Mouse (Mus musculus) forebrain, embryonic 16.5 days (tissue): Measurements from ENCODE around the gene Sgms1. TPM values are rescaled to one million over a fixed set of nuclear protein-coding genes. Genes with fewer than 3 reads are reported as not detected.

Source experiments
- ATAC-seq: fragments of 200-750 bp; cut with Nextera tagmentation; 2 replicates; pipeline ENCODE4 v1.8.0; 2017; ENCODE audit warnings: mild to moderate bottlenecking, moderate library complexity
- H3K27ac ChIP-seq: fragments of 300-500 bp; sonication (generic); 2 replicates; pipeline ENCODE4 v1.5.1; 2014; ENCODE audit warnings: low read length, control low read depth
- H3K27me3 ChIP-seq: fragments of 300-500 bp; sonication (generic); replicated peaks from 2 replicates; pipeline ENCODE4 v1.6.1; 2014; ENCODE audit warnings: low read length; ENCODE audit not compliant: control insufficient read depth, insufficient read depth
- H3K36me3 ChIP-seq: fragments of 300-500 bp; sonication (generic); 2 replicates; pipeline ENCODE4 v1.6.1; 2014; ENCODE audit not compliant: control insufficient read depth, insufficient read depth
- H3K4me1 ChIP-seq: fragments of 300-500 bp; sonication (generic); replicated peaks from 2 replicates; pipeline ENCODE4 v1.6.1; 2014; ENCODE audit warnings: low read length; ENCODE audit not compliant: control insufficient read depth, insufficient read depth
- H3K4me2 ChIP-seq: fragments of 300-500 bp; sonication (generic); 2 replicates; pipeline ENCODE4 v1.6.1; 2014; ENCODE audit warnings: mild to moderate bottlenecking, low read length, control low read depth
- H3K4me3 ChIP-seq: fragments of 300-500 bp; sonication (generic); replicated peaks from 2 replicates; pipeline ENCODE4 v1.5.1; 2014; ENCODE audit warnings: mild to moderate bottlenecking, low read length, control low read depth
- H3K9ac ChIP-seq: fragments of 300-500 bp; sonication (generic); replicated peaks from 2 replicates; pipeline ENCODE4 v1.6.1; 2014; ENCODE audit warnings: low read depth, low read length, control low read depth
- H3K9me3 ChIP-seq: fragments of 300-500 bp; sonication (generic); 2 replicates; pipeline ENCODE4 v1.6.1; 2016; ENCODE audit warnings: low read length; ENCODE audit not compliant: control insufficient read depth
- WGBS: fragments of 180-500 bp; shearing (Covaris S2); extraction: QIAGEN DNeasy Blood & Tissue Kit; methylation state at CpG from one replicate; pipeline ENCODE4 v1.1.7; 2014; 5-methylcytosine and 5-hydroxymethylcytosine counted together
- polyA plus RNA-seq: library from polyadenylated mRNA; unstranded; fragments of >200 nt; fragmentation: Nextera tagmentation; extraction: Ambion mirVana; gene quantifications from 2 replicates; pipeline ENCODE4 v1.2.1, GENCODE M21; 2015

Gene Sgms1
- polyA plus RNA-seq, 1 experiment from 2014 or later: 16.3 TPM

DNA sequence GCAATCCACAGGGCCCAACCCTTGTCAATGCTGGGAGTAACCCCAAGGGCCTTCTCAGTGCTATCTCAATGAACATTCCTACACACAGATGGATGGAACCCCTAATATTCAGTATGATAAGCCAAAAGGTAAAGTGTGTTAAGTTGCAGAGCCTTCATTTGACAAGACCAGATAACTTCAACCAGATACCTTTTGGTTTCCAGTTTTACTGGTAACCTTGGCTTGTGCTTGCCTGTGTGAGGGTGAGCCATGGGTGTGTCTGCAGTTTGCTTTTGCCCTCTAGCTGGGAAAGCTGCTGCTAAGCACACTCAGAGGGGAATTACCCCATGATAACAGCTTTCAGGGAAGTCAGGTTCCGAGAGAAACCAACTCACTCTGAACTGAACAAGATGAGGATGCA lies 125.8 kb downstream of the Sgms1 start:
- Histone ChIP-seq H3K9me3 (no peaks in the 10 kb centered on the region), H3K4me1 (no peaks in the 10 kb centered on the region), H3K36me3 (no peaks in the 10 kb centered on the region), H3K4me3 (no peak overlapping the region), H3K9ac (no peak overlapping the region), H3K4me2 (no peak overlapping the region), H3K27me3 (no peaks in the 10 kb centered on the region), H3K27ac (no peak overlapping the region)
- 100% methylated on average over 1 of the region's 1 CpGs for WGBS
- ATAC-seq: no peak

DNA sequence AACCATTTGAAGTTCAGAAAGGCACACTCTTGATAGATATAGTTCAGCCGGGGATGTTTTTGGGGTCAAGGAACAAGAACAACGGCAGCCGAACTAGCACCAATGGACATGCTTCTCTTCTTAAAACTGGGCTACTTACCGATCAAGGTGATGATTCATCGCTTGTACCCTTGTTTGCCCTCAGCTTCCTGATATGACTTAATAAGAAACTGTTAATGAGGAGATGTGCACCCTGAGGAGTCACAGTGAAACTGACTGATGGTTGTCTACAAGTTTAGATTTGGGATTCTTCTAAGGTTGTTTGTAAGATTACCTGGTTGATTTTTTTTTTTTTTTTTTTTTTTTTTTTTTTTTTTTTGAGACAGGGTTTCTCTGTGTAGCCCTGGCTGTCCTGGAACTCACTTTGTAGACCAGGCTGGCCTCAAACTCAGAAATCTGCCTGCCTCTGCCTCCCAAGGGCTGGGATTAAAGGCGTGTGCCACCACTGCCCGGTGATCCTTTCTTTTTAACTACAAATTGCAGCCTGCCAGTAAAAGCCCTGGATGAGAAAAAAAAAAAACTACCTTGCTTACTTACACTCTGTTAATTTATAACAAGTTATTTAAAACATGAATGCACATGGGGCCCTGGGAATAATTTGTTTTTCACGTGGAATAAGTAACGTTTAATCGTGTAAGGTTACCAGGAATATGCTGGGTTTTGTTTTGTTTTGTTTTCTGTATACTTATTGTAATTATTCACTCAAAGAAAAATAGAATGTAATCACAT lies 126.5 kb downstream of the Sgms1 start:
- ATAC-seq: no peak
- H3K27me3 ChIP-seq: no peaks in the 10 kb centered on the region
- H3K27ac ChIP-seq: no peak overlapping the region
- H3K36me3 ChIP-seq: no peaks in the 10 kb centered on the region
- H3K9me3 ChIP-seq: no peaks in the 10 kb centered on the region
- 96% methylated on average over 10 of the region's 10 CpGs for WGBS
- no peak overlapping the region for H3K4me3 ChIP-seq
- no peak overlapping the region for H3K4me2 ChIP-seq
- no peak overlapping the region for H3K9ac ChIP-seq
- H3K4me1 ChIP-seq: no peaks in the 10 kb centered on the region

DNA sequence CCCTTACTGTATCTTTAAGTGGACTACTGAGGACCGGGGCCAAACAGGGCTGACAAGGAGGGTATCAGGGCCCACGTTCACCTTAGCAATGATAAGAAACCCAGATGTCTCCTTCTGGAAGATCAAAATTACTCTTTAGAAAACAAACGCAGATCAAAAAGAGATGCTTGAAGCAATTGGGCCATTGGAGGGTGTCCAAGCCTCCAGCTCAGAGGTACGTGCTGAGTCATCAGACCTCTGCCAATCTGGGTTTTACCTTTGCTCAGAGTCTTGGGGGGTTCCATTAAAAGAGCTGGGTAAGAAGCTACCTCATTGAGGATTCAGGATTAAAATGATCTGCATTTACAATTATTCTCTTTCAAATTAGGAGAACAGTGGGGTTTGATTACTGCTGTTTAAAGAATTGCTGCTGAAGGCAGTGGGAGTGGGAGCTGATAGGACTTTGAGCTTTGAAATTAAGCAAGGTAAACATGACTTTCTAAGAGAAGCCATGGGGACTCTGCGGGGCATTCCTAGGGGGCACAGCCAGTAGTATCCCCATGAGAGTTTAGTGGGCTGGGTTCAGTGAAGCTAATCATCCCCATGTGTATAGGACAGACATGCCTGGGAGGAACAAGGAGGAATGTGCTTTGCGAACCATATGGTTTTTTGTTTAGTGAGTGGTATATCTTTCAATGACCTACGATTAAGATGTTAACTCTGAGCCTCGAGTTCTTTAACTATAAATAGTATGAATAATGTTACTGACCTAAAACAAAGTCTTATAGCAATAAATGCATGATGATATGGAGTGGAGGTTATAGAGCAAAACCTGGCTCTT lies 128.4 kb downstream of the Sgms1 start:
- Histone ChIP-seq H3K4me3 (no peak overlapping the region), H3K4me2 (no peak overlapping the region), H3K9me3 (no peaks in the 10 kb centered on the region), H3K4me1 (no peaks in the 10 kb centered on the region), H3K36me3 (no peaks in the 10 kb centered on the region), H3K9ac (no peak overlapping the region), H3K27ac (no peak overlapping the region), H3K27me3 (no peaks in the 10 kb centered on the region)
- 60% methylated on average over 8 of the region's 8 CpGs for WGBS
- ATAC-seq: no peak

DNA sequence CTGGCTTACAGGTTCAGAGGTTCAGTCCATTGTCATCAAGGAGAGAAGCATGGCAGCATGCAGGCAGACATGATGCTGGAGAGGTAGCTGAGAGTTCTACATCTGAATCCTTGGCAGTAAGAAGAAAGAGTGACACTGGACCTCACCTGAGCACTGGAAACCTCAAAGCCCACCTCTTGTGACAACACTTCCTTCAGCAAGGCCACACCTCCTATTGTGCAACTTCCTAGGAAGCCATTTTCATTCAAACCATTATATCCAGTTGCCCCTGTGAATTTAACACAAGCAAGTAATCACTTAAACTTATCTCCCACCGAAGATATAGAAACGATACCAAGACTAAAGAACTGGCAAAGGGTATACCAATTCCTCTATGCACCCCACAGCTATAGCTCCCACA lies 129.7 kb downstream of the Sgms1 start:
- Histone ChIP-seq H3K27ac (no peak overlapping the region), H3K4me1 (0 out of 2 replicates have a peak, but pooled peaks cover 2% of the 10 kb centered on the region), H3K9ac (no peak overlapping the region), H3K27me3 (no peaks in the 10 kb centered on the region), H3K36me3 (no peaks in the 10 kb centered on the region), H3K4me3 (no peak overlapping the region), H3K9me3 (no peaks in the 10 kb centered on the region), H3K4me2 (no peak overlapping the region)
- ATAC-seq: no peak
- WGBS: 93% methylated on average over 2 of the region's 2 CpGs

DNA sequence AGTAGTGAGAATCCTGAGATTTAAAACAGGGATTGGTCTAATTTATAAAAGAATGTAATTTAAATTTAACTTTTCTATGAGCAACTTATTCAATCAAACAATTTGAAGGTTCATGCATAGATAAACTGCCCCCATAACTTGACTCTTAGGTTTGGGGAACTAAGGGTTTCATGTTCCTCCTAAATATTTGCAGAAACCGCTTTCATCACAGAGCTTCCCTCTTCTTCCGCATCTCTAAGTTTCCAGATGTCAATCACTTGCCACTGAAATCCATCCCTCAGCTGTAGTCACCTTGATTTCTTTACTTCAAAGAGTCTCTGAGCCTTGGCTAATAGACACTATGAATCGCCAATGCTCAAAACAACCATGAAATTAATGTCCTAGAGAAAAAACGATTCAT lies 130.5 kb downstream of the Sgms1 start:
- no peaks in the 10 kb centered on the region for H3K36me3 ChIP-seq
- H3K4me2 ChIP-seq: no peak overlapping the region
- no peaks in the 10 kb centered on the region for H3K27me3 ChIP-seq
- 88% methylated on average over 4 of the region's 4 CpGs for WGBS
- no peak overlapping the region for H3K27ac ChIP-seq
- no peak for ATAC-seq
- no peaks in the 10 kb centered on the region for H3K9me3 ChIP-seq
- H3K4me1 ChIP-seq: 0 out of 2 replicates have a peak, but pooled peaks cover 2% of the 10 kb centered on the region
- no peak overlapping the region for H3K4me3 ChIP-seq
- H3K9ac ChIP-seq: no peak overlapping the region

DNA sequence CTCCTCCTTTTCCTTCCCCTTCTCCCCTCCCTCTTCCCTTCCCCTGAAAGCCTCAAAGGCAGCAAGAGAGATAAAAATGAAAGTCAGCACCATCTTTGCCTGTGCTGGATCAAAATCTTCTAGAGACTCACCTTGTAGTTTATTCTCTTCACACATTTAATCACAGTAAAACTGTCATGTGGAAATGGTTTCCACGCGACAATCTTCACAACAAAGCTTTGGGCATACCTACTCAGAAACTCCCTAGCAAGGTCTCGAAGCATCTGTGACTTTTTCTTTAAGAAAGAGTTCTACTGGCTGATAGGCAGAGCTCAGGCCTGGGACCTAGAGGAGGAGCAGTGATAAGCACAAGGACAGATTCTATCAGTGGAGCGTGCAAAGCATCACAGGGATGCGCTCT lies 131.4 kb downstream of the Sgms1 start:
- WGBS: 73% methylated on average over 5 of the region's 5 CpGs
- Histone ChIP-seq H3K4me1 (0 out of 2 replicates have a peak, but pooled peaks cover 2% of the 10 kb centered on the region), H3K9me3 (no peaks in the 10 kb centered on the region)

DNA sequence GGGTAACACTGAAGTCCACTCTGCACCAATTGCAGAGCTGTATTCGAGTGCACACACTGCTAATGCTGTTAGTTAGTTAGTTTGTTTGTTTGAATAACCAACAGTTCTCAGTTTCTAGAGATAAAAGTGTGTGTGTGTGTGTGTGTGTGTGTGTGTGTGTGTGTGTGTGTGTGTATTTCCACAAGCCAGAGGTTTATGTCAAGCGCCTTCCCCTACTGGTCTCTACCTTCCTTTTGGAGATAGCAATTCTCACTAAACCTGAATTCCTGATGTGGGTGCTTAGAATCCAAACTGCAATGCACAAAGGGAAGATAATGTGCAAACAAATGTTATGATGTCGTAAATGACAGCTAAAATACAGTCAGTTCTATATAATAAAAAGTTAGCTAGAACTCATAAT lies 131.9 kb downstream of the Sgms1 start:
- 94% methylated on average over 3 of the region's 3 CpGs for WGBS
- ATAC-seq: no peak

More for the DNA sequence above, 131.4 kb downstream of the Sgms1 start:
- no peaks in the 10 kb centered on the region for H3K27me3 ChIP-seq
- no peak overlapping the region for H3K27ac ChIP-seq
- no peak overlapping the region for H3K4me3 ChIP-seq
- no peak for ATAC-seq
- no peaks in the 10 kb centered on the region for H3K36me3 ChIP-seq
- H3K4me2 ChIP-seq: no peak overlapping the region
- H3K9ac ChIP-seq: no peak overlapping the region

DNA sequence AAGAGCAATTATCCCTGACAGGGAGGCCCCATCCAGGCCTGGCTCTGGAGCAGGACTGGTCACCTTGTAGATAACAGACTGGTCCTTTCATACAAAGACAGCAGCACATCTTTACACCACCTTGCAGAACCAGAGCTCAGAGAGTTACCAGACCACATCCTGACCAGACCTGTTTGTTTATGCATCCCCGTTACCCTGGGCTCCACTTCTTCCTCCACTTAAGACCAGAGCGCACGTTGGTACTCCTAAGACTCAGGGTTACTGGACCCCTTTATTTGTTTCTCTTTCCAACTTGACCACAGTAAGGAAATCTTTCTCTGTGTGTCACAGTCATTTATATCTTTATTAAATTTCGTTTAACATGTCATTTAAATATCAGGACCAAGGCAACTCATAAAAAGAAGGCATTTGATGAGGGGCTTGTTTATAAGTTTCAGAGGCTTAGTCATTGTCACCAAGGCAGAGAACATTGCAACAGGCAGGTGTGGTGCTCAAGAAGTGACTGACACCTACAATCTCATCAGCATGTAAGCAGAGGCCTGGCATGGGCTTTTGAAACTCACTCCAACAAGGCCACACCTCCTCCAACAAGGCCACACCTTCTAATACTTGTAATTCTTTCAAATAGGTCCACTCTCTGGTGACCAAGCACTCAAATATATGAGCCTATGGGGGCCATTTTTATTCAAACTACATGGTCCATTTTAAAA lies 132.7 kb downstream of the Sgms1 start:
- no peaks in the 10 kb centered on the region for H3K27me3 ChIP-seq
- no peak overlapping the region for H3K4me3 ChIP-seq
- no peaks in the 10 kb centered on the region for H3K9me3 ChIP-seq
- H3K9ac ChIP-seq: no peak overlapping the region
- 0 out of 2 replicates have a peak, but pooled peaks cover 2% of the 10 kb centered on the region for H3K4me1 ChIP-seq
- ATAC-seq: no peak
- no peak overlapping the region for H3K27ac ChIP-seq
- no peak overlapping the region for H3K4me2 ChIP-seq
- 80% methylated on average over 4 of the region's 4 CpGs for WGBS
- no peaks in the 10 kb centered on the region for H3K36me3 ChIP-seq

More for the DNA sequence above, 131.9 kb downstream of the Sgms1 start:
- Histone ChIP-seq H3K4me2 (no peak overlapping the region), H3K9me3 (no peaks in the 10 kb centered on the region), H3K4me3 (no peak overlapping the region), H3K4me1 (0 out of 2 replicates have a peak, but pooled peaks cover 2% of the 10 kb centered on the region), H3K36me3 (no peaks in the 10 kb centered on the region), H3K27me3 (no peaks in the 10 kb centered on the region), H3K9ac (no peak overlapping the region), H3K27ac (no peak overlapping the region)
